Mouse (Mus musculus): ENCODE data around the gene Ing2.

DNA sequence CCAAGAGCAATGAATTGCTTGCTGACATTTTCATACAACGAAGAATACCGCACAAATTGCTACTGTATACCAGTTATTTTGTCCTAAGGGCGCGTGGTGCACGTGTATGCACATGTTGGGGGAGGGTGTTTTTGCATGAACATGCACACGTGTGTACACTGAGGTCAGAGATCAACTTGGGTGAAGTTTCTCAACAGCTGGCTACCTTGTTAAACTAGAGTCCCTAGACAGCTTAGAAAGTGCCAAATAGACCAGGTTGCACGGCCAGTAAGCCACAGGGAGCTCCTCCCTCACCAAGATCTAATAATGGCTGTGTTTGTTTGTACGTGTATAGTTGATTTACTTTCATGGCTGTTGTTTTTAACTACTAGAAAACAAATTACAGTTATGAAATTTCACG lies 25.8 kb downstream of the Ing2 start:
- TF ChIP-seq CTCF (IDR thresholded peaks at IDR 0.05) (no peak), EP300 (IDR thresholded peaks at IDR 0.05) (no peak)

Data from lung, postnatal 0 days (tissue).